Mouse (Mus musculus): Measurements from ENCODE around the gene Tek. TPM values are rescaled to one million over a fixed set of nuclear protein-coding genes. Genes with fewer than 3 reads are reported as not detected.

Gene Tek
- polyA plus RNA-seq, 1 experiment = 8.7 TPM

DNA sequence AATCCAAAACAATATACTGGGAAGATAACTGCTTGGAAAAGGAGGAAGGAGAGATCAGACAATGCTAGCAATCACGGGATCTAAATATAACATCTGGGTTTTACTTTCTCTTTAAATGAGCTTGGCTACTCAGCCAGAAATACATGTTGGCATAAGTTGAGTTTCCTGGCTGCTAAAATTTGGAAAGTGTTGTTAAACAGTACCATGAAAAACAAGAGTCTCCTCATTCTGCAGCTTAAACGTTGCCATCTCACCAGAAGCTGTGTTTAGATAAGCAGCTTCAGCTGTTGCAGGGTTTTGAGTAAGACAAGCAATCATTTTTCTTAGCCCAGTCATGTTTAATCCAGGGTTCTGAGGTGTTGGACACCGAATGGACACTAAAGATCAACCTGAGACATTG, 162.7 kb downstream of the Tek start:
- Histone ChIP-seq H3K4me3 (ENCODE audit: insufficient read depth, low read depth, low read length) (no peak overlapping the region), H3K27ac (replicated peaks; ENCODE audit: low read depth, low read length) (no peak overlapping the region), H3K4me1 (ENCODE audit: control insufficient read depth, insufficient read depth, insufficient read length, low read length) (no peaks in the 10 kb centered on the region)

Other genes starting within 250 kb of the Tek start
- gene Gm10306, start 182.7 kb upstream of the Tek start, polyA plus RNA-seq (2012; ENCODE audit: insufficient read depth, insufficient read length, missing spikeins) = not detected in 2 replicates
- 4.6 and 5.2 TPM in 2 replicates for gene Caap1, start 182.5 kb upstream of the Tek start, polyA plus RNA-seq (2012; ENCODE audit: insufficient read depth, insufficient read length, missing spikeins)
- 41.8 and 48.4 TPM in 2 replicates for gene Plaa, start 136.0 kb upstream of the Tek start, polyA plus RNA-seq (2012; ENCODE audit: insufficient read depth, insufficient read length, missing spikeins)
- gene Ift74, start 124.8 kb upstream of the Tek start, polyA plus RNA-seq (2012; ENCODE audit: insufficient read depth, insufficient read length, missing spikeins) = 4.8 and 7.1 TPM in 2 replicates
- gene Lrrc19, start 89.1 kb upstream of the Tek start, polyA plus RNA-seq (2012; ENCODE audit: insufficient read depth, insufficient read length, missing spikeins) = not detected in 2 replicates
- gene Eqtn, start 189.6 kb downstream of the Tek start, polyA plus RNA-seq (2012; ENCODE audit: insufficient read depth, insufficient read length, missing spikeins) = not detected in 2 replicates
- gene Mysm1, start 239.8 kb downstream of the Tek start, polyA plus RNA-seq (2012; ENCODE audit: insufficient read depth, insufficient read length, missing spikeins) = 8.2 and 9.8 TPM in 2 replicates

Measured in brown adipose tissue, adult 24 weeks (tissue).